Mouse (Mus musculus): Measurements from ENCODE around the gene Micall2. TPM values are rescaled to one million over a fixed set of nuclear protein-coding genes. Genes with fewer than 3 reads are reported as not detected.

The Micall2 gene
- polyA plus RNA-seq (2016; fragmentation: Nextera tagmentation; extraction: Ambion mirVana), result 6.5 and 6.8 TPM in 2 replicates

DNA sequence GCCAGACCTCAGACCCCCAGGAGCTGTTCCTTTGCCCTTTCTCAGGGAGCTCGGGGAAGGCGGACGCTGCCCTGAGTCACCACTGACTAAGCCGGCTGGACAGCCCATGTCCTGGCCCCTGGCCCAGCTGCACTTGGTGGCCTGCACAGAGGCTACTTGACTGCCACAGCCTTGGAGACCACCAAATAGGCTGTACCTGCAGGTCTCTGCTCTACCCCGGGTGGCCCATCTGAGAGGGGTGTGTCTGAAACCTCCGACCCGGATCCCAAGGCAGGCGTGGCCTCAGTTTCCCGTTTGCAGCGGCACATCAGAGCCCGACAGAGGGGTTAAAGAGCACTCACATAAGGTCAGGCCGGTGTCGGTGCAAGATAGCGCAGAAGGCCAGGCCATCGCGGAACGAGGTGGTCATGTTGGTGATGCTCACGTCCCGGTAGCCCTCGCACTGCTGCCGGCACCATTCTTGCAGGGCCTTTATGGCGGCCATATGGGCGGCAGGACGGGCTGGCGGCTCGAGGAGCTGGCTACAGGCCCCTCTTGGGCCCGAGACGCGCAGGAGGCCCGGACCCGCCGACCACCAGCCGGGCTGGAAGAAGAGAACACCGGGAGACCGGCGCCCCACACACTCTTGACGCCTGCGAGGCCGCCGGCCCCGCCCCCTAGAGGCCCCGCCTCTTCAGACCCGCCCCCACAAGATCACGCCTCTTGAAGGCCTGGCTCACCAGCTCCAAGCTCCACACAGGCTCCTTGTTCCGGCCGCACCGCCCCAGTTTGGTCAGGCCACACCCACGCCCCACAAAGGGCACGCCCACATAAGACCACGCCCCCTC, at the start of gene Micall2:
Gene Micall2, minus strand, starts transcription at position 660 of the 827 bp plus-strand sequence.
- 5% methylated on average over 50 of the region's 50 CpGs for WGBS
- Histone ChIP-seq H3K36me3 (no peaks in the 10 kb centered on the region), H3K4me1 (replicated peaks) (peaks cover 50% of the 10 kb centered on the region), H3K9me3 (no peaks in the 10 kb centered on the region), H3K9ac (replicated peaks) (peak within 1 kb of the TSS; percentile 65), H3K27ac (peak within 1 kb of the TSS; percentile 57), H3K4me3 (replicated peaks) (peak within 1 kb of the TSS; percentile 59), H3K4me2 (peak within 1 kb of the TSS; percentile 97), H3K27me3 (no peaks in the 10 kb centered on the region)
- peak; percentile 95 for ATAC-seq (ENCODE audit: insufficient number of reproducible peaks, insufficient read depth, low FRiP score, low TSS enrichment, low read depth)

DNA sequence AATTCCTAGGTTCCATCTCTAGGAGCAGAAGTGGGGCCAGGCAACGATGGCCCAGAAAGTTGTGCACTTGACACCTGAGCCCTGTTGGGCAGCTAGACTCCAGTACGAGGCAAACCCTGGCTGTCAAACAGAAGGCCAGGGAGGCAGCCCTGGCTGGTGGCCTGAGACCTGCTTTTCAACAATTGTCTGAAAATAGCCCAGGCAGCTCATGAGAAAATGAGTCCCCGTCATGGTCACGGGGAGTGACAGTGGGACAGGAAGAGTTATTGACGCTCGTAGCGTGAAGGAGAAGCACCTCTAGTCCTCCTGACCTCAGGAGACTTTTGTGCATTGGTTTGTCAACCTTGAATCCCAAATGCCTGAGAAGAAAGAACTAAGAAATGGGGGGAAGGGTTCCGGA, 45.3 kb upstream of the Micall2 start:
- Histone ChIP-seq H3K9ac (replicated peaks) (no peak overlapping the region), H3K4me1 (replicated peaks) (no peaks in the 10 kb centered on the region), H3K36me3 (no peaks in the 10 kb centered on the region), H3K9me3 (no peaks in the 10 kb centered on the region), H3K4me2 (no peak overlapping the region), H3K4me3 (replicated peaks) (no peak overlapping the region), H3K27ac (no peak overlapping the region), H3K27me3 (no peaks in the 10 kb centered on the region)
- 82% methylated on average over 8 of the region's 8 CpGs for WGBS
- ATAC-seq (ENCODE audit: insufficient number of reproducible peaks, insufficient read depth, low FRiP score, low TSS enrichment, low read depth), result no peak

DNA sequence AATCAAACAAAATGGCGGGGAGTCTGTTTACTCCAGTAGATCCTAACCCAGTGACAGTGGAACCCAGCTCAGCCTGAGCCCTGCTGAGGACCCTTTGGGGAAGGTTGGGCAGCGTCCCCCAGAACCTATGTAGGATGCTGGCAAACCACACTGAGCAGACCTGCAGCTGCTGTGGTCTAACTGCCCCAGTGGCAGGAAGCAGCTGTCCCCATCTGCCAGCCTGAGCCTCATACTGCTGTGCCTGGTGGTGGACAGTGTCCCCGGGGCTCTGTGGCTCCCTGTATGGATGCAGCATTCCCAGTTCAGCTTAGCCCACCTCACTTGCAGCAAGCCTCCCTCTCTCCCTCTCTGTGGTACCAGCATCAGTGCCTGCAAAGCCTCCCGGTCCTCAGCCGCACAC, 40.8 kb upstream of the Micall2 start:
- no peak overlapping the region for H3K27ac ChIP-seq
- peaks cover 12% of the 10 kb centered on the region for H3K4me1 ChIP-seq (replicated peaks)
- no peaks in the 10 kb centered on the region for H3K27me3 ChIP-seq
- no peak overlapping the region for H3K9ac ChIP-seq (replicated peaks)
- H3K36me3 ChIP-seq, result peaks cover 23% of the 10 kb centered on the region
- no peaks in the 10 kb centered on the region for H3K9me3 ChIP-seq
- no peak overlapping the region for H3K4me3 ChIP-seq (replicated peaks)
- 83% methylated on average over 5 of the region's 5 CpGs for WGBS
- H3K4me2 ChIP-seq, result no peak overlapping the region
- ATAC-seq (ENCODE audit: insufficient number of reproducible peaks, insufficient read depth, low FRiP score, low TSS enrichment, low read depth), result no peak

DNA sequence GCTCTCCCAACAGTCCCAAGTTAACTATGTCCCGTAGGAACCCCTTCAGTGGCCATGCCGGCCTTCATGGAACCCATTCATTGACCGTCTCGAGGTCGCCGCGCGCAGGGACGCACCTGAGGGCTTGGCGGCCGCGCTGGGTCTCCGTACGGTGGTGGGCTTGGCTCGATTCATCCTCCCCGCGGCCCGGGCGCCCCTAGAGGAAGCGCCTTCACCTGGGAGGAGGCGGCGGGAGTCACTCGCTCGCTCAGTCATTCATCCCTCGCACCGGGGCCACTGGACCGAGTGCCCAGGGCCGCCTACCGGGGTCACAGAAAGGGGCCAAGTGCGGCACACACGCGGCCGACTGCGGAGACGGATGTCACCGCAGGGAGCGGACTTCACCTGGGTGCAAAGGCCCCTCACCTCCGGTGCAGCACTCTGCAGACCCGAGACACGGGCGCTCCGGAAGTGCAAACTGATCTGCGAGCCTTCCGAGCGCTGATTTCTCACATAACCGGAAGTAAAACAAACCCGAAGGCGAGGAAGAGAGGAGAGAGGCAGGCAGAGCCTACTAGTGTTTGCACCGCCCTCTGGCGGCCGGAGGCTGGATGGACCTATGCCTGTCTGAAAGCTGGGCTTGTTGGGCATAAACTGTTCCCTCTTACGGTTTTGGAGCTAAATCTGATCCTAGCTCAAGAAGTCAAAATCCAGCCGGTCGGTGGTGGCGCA, 39.2 kb upstream of the Micall2 start, which contains the start of gene Ints1:
Gene Ints1, minus strand, starts transcription at position 459 of the 711 bp plus-strand sequence.
- Histone ChIP-seq H3K27ac (0 out of 2 replicates have a peak within 1 kb of the TSS, but pooled peaks have one; percentile 50), H3K27me3 (no peaks in the 10 kb centered on the region), H3K9ac (replicated peaks) (peak within 1 kb of the TSS; percentile 82), H3K9me3 (no peaks in the 10 kb centered on the region), H3K4me1 (replicated peaks) (peaks cover 12% of the 10 kb centered on the region), H3K36me3 (peaks cover 39% of the 10 kb centered on the region), H3K4me3 (replicated peaks) (peak within 1 kb of the TSS; percentile 98), H3K4me2 (peak within 1 kb of the TSS; percentile 84)
- peak; percentile 75 for ATAC-seq (ENCODE audit: insufficient number of reproducible peaks, insufficient read depth, low FRiP score, low TSS enrichment, low read depth)
- WGBS, result under 1% methylated on average over 55 of the region's 55 CpGs

DNA sequence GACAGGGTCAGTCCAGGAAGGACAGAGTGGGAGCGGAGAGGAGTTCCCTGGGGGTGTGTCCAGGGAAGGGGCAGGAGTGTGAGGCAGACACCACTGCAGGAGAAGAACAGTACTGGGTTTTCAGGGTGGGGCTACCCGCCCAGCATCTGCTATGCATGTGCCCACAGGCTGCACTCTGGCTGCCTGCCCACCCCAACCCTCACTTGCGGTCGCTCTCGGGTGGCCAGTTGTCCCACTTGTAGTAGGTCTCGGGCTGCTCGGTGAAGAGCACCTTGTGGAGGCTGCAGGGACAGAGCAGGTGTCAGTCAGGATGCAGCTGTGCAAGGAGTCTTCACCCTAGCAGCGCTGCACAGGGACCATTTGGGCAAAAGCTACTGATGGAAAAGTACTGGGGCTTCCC, 32.1 kb upstream of the Micall2 start:
- Histone ChIP-seq H3K4me1 (replicated peaks) (no peaks in the 10 kb centered on the region), H3K36me3 (peaks cover 100% of the 10 kb centered on the region), H3K27ac (no peak overlapping the region), H3K4me3 (replicated peaks) (no peak overlapping the region), H3K9ac (replicated peaks) (no peak overlapping the region), H3K27me3 (no peaks in the 10 kb centered on the region), H3K4me2 (no peak overlapping the region), H3K9me3 (no peaks in the 10 kb centered on the region)
- 91% methylated on average over 8 of the region's 8 CpGs for WGBS
- no peak for ATAC-seq (ENCODE audit: insufficient number of reproducible peaks, insufficient read depth, low FRiP score, low TSS enrichment, low read depth)

DNA sequence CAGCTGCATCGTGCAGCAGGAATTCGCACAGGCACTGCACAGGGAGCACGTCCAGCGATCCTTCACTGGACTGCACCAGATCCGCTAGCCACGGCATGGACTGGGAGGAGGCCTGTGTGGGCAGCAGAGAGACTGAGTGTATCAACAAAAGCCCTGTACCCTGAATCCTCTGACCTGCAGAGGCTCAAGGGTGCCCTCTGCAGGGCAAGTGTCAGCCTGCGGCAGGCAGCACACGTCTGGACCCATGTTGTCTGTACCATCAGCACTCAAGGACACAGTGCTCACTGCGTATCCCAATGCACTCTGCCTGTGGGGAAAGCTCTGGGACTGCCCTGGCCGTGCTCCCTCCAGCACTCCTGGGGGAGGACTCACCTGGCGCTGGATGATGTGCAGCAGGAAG, 28.2 kb upstream of the Micall2 start:
- no peak for ATAC-seq (ENCODE audit: insufficient number of reproducible peaks, insufficient read depth, low FRiP score, low TSS enrichment, low read depth)
- WGBS, result 79% methylated on average over 11 of the region's 11 CpGs
- no peak overlapping the region for H3K4me2 ChIP-seq
- no peaks in the 10 kb centered on the region for H3K9me3 ChIP-seq
- H3K36me3 ChIP-seq, result peaks cover 100% of the 10 kb centered on the region
- H3K27ac ChIP-seq, result no peak overlapping the region
- no peak overlapping the region for H3K9ac ChIP-seq (replicated peaks)
- no peaks in the 10 kb centered on the region for H3K4me1 ChIP-seq (replicated peaks)
- no peak overlapping the region for H3K4me3 ChIP-seq (replicated peaks)
- no peaks in the 10 kb centered on the region for H3K27me3 ChIP-seq

DNA sequence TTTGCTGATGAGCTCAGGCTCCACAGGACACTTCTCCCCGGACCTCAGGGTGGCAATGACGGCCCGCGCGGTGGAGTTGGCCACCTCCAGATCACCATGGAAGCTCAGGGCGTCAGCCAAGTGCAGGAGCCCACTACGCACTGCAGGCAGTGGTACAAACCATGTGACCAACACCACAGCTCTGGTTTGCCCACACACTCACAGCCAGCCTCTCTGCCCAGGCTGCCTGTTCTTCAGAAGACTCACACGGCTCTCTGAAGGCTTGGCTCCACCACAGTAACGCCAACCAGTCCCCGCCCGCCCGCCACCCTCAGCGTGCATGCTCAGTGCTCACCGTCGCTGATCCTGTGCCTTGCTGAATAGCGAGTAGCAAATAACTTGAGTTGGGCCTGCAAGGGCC, 22.0 kb upstream of the Micall2 start:
- no peaks in the 10 kb centered on the region for H3K27me3 ChIP-seq
- no peak overlapping the region for H3K4me2 ChIP-seq
- peaks cover 100% of the 10 kb centered on the region for H3K36me3 ChIP-seq
- no peak overlapping the region for H3K4me3 ChIP-seq (replicated peaks)
- no peaks in the 10 kb centered on the region for H3K9me3 ChIP-seq
- no peak overlapping the region for H3K9ac ChIP-seq (replicated peaks)
- 90% methylated on average over 16 of the region's 16 CpGs for WGBS
- H3K4me1 ChIP-seq (replicated peaks), result no peaks in the 10 kb centered on the region
- no peak for ATAC-seq (ENCODE audit: insufficient number of reproducible peaks, insufficient read depth, low FRiP score, low TSS enrichment, low read depth)
- H3K27ac ChIP-seq, result no peak overlapping the region

DNA sequence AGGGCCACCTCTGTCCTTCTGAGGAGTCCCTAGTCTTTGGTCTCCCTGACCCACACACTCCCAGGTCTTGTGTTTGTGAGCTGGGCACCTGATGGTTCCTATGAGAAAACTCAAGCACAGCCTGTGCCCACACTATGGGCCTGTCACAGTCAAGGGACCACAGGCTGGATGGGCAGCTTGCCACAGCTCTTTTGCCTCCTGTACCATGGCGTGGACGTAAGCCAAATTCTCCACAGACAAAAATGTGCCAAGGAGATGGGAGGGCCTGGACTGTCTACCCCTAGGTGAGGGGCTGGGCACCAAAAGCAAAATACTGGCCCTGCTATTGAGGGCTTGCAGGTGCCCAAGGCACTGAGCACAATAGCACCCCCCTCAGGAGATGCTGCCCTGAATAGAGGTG, 20.4 kb upstream of the Micall2 start:
- Histone ChIP-seq H3K9me3 (no peaks in the 10 kb centered on the region), H3K9ac (replicated peaks) (no peak overlapping the region), H3K27ac (no peak overlapping the region), H3K36me3 (peaks cover 100% of the 10 kb centered on the region), H3K4me3 (replicated peaks) (no peak overlapping the region), H3K27me3 (no peaks in the 10 kb centered on the region), H3K4me1 (replicated peaks) (no peaks in the 10 kb centered on the region), H3K4me2 (no peak overlapping the region)
- WGBS, result 87% methylated on average over 2 of the region's 2 CpGs
- ATAC-seq (ENCODE audit: insufficient number of reproducible peaks, insufficient read depth, low FRiP score, low TSS enrichment, low read depth), result no peak

DNA sequence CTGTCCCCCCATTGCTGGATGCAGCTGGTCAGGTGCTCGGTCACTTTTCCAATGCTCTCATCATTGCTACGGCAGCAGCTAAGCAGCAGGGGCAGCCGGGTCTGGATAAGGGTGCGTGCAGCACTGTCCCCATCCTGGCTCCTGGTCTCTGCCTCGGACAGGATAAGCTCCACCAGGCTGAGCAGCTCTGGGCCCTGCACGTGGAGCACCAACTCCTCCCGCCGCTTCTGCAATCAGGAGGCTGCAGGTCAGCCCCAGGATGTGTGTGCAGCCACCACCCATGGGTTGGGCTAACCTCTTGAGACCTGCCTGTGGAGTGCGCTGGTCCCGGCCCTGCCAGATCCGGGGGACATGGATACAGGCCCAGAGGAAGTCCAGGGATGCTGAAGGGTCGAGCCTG, 20.0 kb upstream of the Micall2 start:
- peaks cover 100% of the 10 kb centered on the region for H3K36me3 ChIP-seq

DNA sequence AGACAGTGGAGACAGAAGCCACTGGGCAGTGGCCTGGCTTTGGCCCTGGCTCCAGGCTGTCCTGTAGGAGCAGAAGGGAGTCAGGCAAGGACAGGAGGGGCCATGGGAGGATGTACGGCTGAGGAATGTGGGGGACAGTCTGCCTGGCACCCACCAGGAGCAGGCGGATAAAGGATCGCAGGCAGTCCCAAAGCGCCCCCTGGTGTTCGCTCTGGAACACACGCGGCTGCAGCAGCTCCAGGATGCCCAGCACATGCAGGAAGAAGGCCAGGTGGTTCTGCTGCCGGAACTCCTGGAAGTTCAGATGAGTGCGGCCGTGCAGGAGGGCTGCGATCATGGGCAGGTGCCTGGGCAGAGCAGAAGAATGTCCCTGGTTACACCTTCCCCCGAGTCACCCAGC, 18.6 kb upstream of the Micall2 start:
- no peaks in the 10 kb centered on the region for H3K4me1 ChIP-seq (replicated peaks)
- no peak overlapping the region for H3K27ac ChIP-seq
- no peak overlapping the region for H3K9ac ChIP-seq (replicated peaks)
- H3K36me3 ChIP-seq, result peaks cover 99% of the 10 kb centered on the region
- ATAC-seq (ENCODE audit: insufficient number of reproducible peaks, insufficient read depth, low FRiP score, low TSS enrichment, low read depth), result no peak
- no peaks in the 10 kb centered on the region for H3K9me3 ChIP-seq
- WGBS, result 30% methylated on average over 12 of the region's 12 CpGs
- no peaks in the 10 kb centered on the region for H3K27me3 ChIP-seq
- no peak overlapping the region for H3K4me2 ChIP-seq
- no peak overlapping the region for H3K4me3 ChIP-seq (replicated peaks)

More for the DNA sequence above, 20.0 kb upstream of the Micall2 start:
- Histone ChIP-seq H3K27me3 (no peaks in the 10 kb centered on the region), H3K4me1 (replicated peaks) (no peaks in the 10 kb centered on the region), H3K9ac (replicated peaks) (no peak overlapping the region), H3K4me2 (no peak overlapping the region), H3K27ac (no peak overlapping the region), H3K9me3 (no peaks in the 10 kb centered on the region), H3K4me3 (replicated peaks) (no peak overlapping the region)
- 92% methylated on average over 12 of the region's 12 CpGs for WGBS
- ATAC-seq (ENCODE audit: insufficient number of reproducible peaks, insufficient read depth, low FRiP score, low TSS enrichment, low read depth), result no peak

DNA sequence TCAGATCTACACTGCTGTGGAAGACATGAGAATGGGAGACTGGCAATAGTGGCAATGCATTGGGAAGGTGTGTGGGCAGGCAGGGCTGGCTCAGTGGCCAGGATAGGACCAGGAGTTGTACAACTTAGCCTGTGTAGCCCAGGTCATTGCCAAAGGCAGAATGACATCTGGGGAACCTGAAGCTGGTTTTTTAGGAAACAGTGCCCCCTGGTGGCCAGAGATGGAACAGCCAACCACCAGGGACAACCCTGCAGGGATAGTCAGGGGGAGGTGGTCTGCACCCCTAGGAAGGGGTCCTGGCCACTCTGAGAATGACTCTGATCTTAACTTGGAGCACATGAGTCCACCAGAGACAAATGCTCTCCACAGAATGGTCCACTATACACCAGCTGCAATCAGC, 14.4 kb upstream of the Micall2 start:
- Histone ChIP-seq H3K4me2 (no peak overlapping the region), H3K27me3 (no peaks in the 10 kb centered on the region), H3K9me3 (no peaks in the 10 kb centered on the region), H3K4me3 (replicated peaks) (no peak overlapping the region), H3K9ac (replicated peaks) (no peak overlapping the region), H3K36me3 (peaks cover 62% of the 10 kb centered on the region), H3K4me1 (replicated peaks) (0 out of 2 replicates have a peak, but pooled peaks cover 4% of the 10 kb centered on the region), H3K27ac (no peak overlapping the region)
- ATAC-seq (ENCODE audit: insufficient number of reproducible peaks, insufficient read depth, low FRiP score, low TSS enrichment, low read depth), result no peak

Data from limb, embryonic 12.5 days (tissue).